Mouse (Mus musculus) urinary bladder, postnatal 14 days (tissue): ENCODE measurements around the gene Slc8b1.

ENCODE experiments used
- DNase-seq: peaks from one replicate; pipeline ENCODE4 v3.0.0; 2021; ENCODE audit warnings: low spot score

Gene Slc8b1

DNA sequence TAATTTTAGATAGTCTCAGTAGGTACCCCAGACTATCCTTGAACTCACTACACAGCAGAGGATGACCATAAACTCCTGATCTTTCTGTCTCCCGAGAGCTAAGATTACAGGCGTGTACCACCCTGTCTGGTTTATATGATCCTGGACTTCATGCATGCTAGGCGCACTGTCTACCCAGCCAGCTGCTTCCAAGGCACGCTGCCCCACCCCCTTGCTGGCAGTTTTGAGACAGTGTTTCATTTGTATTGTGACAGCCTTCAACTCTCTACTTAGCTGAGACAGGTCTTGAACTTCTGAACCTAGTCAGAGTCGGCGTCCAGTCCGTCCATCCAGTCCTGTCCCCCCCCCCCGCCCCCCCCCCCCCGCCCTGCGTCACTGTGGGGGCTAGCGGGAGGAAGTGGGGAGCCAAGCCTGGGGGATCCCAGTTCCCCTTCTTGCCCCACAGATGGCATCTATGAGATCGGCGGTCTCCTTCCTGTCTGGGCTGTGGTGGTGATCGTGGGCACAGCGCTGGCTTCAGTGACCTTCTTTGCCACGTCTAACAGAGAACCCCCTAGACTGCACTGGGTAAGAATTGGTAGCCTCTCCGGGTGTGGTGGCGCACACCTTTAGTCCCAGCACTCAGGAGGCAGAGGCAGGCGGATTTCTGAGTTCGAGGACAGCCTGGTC, 16.5 kb downstream of the Slc8b1 start:
- DNase-seq, result no peak

DNA sequence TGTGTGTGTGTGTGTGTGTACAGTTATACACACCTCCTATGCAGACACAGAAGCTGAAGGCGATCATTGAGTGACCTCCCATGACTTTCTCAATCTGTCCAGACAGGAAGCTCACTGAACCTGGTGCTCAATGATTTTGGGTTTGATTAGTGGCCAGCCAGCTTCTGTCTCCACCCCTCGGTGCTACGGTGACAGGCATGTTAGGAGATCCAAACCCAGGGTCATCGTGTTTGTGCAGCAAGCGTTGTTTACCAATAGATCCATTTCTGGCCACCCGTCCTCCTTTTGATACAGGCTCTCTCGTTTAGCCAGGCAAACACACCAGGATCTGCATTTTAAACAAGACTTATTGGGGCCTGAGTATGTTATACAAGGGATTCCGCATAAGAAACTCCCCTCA, 20.7 kb downstream of the Slc8b1 start:
- DNase-seq, result no peak

DNA sequence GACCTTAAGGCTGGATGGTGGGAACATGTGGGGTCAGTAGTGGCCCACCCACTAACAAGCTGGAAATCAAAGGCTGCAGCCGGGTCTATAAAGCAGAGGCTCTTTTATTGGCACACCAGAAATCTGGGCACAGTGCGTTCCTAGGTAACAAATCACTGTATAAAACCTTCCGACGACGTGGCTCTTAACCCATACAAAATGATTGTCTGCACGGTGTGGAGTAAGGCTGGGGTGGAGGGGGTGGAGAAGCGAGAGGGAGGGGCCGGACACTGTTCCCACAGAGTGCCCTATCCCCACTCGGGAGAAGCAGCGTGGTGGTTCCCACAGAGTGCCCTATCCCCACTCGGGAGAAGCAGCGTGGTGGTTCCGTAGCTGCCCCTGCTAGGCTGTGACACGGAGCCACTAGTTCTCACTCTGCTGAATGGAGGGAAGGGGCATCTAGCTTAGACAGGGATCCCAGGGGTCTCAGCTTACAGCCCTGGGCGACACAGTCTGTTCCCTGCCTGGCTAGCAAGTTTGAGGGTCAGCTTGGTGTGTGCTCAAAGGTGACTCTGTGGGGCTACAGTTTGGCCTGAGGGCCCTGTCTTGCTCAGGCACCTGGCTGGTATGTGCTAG, 23.2 kb downstream of the Slc8b1 start:
- no peak for DNase-seq

DNA sequence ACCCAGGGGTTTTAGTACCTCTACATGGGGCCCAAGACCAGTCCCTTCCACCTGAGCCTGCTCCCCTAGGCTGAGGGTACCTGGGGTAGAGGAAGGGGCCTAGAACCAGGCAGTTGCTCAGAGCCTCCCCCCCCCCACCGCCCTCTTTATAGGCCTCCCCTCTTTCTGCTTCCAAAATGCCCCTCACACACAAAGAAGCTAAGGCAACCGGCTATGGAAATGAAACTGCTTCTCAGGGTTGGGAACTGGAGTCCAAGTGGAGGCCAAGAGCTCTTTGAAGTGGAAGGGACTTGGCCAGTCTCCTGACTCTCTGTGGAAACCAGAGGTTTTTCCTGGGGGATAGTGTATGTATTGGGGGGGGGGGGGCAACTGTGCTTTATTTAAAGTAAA, 23.7 kb downstream of the Slc8b1 start:
- DNase-seq, result no peak

DNA sequence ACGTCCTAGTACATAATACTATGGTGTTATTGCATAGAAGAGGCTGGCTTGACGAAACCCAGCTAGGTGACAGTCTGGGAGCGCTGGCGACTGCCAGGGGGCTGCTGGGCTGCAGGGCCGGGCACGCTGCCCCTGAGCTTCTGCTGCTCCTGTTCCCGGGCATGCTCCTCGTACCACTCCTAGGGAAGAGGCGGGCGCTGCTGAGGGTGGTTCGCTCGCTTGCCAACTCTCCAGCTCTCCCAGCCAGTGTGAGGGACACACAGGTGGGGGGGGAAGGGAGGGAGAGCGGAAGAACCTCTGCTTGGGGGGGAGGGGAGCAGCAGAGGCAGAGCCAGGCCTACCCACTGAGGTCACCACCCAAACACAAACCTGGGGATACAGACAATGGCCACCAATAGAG, 25.1 kb downstream of the Slc8b1 start:
- no peak for DNase-seq

DNA sequence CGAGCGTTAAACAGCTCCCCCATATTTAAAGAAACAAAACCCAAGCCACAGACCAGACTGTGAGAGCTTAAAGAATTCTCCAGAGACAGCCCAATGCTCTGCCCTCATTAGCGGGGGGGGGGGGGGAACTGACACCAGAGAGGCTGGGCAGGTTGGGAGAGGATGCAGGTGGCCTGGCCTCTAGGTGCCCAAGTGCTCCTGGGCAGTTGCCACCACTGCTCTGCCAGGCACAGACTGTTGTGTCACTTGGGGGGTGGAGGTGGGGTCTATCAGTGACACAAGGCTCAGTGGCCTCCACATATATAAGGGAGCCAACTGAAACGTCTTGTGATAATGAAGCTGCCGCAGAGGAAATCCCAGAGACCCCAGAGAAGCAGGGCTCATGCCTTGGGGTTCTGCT, 25.7 kb downstream of the Slc8b1 start:
- DNase-seq, result no peak

DNA sequence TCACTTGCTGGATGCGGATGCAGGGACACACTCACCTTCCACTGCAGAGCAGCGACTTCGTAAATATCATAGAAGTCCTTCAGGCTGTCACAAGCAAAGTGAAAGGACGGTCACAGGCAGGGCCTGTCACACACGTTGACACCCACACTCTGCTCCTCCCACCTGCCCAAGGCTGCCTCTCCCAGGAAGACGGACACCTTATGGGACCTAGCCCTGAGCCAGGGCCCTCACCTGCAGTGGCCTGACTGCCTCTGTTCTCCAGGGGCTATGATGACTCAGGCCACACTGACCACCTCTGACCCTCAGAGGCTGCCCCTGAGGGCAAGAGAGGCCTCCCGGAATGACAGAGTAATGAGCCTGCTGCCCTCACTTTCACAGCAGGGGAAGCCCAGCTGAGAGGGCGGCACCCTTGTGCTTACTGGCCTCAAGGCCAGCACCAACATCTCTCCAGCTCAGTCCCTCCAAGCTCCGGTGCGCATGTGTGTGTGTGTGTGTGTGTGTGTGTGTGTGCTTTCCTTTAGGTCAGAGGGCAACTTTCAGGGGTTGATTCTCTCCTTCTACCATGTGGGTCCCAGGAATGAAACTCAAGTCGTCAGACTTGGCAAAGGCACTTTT, 37.4 kb downstream of the Slc8b1 start:
- DNase-seq, result no peak

DNA sequence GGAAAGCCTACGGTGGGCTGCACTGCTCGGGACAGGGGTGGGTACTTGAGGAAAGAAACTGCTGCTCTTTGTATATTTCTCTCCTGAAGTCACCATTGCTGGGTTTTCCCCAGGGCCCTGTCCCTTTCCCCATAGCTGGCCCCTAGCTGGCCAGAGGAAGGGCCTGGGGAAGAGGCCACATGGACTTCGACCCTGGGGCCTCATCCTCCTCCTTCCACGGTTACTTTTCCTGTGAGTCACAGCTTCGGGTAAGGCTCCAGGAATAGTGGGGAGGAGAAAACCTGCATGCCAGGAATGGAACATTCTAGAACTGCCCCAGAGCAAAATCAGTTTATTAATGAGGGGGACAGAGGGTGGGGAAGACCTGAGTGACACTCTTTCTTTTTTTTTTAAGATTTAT, 39.2 kb downstream of the Slc8b1 start:
- no peak for DNase-seq

DNA sequence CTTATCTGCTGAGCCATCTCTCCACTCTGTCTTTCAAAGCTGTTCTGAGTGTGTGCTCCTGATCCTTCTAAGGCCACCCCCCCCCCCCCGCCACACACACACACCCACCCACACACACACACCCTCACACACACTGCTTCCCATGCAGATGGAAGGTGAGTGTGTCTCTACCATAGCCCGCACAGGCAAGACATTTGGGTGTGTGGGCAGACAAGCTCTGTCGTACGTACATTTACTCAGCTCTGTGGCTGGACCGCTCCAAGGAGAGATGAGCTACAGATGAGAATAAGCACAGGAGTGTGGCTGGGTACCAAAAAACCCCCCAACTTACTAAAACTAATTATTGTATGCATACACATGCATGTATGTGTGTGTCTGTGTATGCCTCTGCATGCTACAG, 39.7 kb downstream of the Slc8b1 start:
- DNase-seq, result no peak

DNA sequence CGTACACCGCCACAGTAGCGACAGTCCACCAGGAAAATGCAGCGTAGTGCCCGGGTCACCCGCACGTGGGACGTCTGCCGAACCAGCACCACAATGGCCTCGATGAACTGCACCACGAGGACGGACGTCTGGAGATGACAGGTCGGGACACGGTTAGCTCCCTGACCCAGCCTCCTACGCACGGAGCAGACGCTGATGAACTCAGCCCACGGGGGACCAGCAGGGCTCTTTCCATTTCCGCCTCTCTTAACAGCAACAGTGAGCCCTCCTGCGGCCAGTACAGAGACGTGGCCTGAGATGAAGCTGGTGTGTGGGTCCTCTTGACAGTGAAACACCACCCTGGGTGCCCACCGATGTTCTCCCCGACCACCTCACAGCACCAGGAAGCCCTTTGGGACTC, 44.9 kb downstream of the Slc8b1 start:
- DNase-seq, result no peak

DNA sequence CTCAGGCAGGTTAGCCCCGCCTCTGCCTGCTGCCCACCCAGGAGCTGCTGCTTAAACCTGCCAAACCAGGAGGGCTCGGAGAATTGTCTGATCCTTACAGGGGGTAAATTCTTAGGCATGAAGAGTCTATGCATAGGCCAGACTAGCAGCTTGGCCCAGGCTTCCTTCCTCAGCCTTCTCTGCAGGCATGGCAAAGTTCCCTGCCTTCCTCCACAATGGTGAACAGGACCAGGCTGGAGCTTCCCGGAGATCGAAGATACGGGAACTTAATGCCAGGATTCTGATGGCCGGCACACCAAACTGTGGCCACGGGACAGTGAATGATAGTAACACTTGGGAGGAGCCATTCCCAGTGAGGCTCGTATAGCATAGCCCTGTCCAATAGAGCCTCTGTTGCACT, 47.1 kb downstream of the Slc8b1 start:
- DNase-seq, result no peak

DNA sequence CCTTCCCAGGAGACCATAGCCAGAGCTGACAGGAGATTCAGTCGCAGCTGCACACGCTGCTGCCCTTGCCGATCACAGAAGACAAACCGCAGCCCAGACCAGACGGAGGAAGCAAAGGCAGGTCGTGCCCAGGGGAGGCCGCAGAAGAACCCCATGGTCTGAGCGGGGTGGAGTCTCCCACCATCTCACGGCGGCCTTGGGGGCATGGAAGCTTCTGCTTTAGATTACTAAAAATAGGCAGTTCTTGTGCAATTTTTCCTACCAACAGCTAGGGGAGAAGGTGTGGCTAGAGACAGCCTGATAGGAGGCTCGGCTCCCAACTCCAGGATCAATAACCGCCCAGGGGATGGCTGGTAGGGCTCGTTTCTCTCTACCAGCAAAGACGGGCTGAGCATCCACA, 47.8 kb downstream of the Slc8b1 start:
- DNase-seq, result no peak

DNA sequence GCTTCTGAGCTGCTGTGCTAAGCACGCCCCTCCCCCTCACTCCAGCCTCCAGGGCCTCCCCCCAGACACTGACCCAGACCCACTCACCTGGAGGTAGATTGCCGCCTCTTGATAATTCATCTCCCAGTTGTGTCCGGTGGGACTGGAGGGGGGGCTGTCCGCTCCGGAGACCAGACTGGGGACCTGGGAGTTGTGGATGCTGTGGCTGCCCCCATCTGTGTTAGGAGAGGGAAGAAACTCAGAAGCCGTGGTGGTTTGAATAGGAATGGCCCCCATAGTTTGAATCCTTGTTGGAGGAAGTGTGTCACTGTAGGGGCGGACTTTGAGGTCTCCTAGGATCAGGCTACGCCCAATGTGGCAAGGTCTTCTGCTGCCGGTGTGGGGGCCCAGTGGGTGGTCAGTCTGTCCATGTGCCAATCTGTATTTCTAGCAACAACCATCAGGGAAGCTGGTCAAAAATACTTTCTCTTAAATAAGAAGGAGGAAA, 49.2 kb downstream of the Slc8b1 start:
- DNase-seq, result no peak

DNA sequence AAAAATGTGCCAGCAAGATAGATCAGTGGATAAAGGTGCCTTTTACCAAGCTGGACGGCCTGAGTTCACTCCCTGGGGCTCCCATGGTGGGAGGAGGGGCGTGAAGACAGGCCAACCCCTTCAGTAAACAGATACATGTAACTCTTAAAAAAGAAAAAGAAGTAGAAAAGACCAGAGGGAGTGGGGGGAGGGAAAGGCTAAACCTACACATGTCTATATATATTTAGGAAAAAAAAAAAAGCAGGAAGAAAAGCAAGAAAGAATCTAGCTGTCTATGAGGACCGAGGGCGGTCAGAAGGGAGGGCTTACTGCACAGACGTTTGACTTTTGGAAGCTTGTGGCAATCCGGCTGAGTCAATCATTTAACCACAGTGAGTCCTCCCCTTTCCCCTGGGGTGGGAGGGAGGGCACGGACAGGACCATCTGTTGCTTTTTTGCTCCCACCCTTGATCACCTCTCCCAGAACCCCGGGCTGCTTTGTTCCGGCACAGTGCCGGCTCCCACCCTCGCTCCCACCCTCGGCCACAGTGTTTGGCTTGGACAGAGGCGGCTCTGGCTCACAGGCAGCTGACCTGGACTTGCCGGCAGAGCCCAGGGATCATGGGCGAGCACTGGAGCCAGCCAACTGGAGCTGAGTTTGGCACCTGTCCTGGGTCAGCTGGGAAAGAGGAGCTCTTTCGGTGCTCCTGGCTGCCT, 49.8 kb downstream of the Slc8b1 start:
- DNase-seq, result peak; percentile 66

DNA sequence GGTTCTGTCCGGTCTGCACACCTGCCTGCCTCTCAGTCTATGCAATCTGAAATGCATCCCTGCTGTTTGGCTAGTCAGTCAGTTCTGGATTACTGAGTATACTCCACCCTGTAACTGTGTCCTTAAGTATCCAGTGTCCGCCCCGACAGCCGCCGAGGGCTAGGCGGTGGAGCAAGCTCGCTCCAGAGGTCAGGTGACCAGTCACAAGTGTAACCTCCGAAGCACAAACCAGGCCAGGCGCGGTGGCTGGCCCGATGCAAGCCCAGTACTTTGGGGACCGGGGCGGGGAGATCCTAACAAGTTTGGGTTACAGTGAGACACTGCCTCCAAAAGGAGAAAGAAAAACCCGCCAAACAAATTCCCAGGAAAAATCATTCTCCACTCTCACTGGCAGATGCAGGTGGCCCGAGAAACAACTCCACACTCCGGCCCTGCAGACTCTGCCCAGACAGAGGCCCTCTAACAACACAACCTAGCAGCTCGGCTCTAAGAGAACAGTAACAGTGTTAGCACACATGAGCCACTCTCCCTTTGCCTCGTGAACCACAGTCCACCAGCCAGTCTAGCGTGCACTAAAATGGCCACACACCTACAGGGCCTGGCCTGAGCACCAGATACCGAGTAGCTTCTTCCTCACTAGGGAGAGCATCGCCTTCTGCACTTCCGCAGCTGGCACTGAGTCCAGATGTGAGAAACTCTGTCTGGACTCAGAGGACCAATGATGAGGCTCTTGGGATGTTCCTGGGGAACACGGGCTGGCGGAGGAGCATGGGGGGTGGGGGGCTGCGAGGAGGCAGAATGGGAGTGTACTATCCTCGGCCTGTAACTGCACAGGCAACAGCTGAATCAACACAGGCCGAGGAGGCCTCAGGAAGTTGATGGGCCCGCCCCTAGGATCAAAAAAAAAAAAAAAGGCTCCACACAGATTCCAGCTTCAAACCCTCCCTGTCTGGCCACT, 52.3 kb downstream of the Slc8b1 start:
- DNase-seq, result peak; percentile 60

DNA sequence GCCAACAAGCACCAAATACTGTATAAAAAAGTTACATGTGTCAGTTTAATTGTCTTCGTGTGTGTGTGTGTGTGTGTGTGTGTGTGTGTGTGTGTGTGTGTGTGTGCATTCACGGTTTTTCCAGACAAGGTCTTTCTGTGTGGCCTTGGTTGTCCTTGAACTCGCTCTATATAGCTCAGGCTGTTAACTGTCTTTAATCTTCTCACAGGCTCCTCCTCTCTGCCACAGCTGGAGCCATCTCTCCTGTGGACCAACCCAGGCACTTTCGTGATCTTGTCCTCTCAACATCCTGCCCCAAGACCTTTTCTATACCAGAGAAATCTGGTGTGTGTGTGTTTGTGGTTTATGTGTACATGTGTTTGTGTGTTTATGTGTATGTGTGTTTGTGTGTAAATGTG, 52.9 kb downstream of the Slc8b1 start:
- DNase-seq, result no peak

DNA sequence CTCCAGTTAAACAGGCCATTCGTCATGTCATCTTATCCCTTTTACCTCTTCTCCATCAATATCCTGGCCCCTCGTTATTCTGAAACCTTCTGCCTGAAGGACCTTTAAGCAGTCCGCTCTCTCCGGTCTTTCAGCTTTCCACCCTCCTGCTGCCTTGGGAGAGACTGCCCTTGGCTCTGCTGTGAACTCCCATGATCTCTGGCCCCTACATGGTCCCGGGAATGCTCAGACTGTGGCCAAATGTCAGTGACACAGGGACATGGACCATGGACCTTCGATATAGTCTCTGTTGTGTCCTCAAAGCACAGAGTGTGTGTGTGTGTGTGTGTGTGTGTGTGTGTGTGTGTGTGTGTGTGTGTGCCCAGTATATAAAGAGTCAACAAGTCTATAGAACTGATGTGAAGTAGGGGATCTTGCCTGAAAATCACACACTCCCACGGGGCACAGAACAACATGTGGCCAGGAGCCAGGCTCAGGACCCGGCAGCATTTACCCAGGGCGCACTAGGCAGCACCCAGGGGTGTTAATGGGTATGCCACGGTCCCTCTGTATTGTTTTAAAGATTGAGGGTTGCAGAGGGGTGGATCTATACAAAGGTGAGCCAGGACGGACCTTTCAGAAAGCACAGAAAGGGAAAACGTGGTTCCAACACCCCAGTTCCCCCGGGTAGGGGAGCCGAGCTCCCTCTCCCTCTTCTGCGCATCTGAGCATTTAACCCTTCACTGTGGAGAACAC, 54.4 kb downstream of the Slc8b1 start:
- DNase-seq, result no peak

DNA sequence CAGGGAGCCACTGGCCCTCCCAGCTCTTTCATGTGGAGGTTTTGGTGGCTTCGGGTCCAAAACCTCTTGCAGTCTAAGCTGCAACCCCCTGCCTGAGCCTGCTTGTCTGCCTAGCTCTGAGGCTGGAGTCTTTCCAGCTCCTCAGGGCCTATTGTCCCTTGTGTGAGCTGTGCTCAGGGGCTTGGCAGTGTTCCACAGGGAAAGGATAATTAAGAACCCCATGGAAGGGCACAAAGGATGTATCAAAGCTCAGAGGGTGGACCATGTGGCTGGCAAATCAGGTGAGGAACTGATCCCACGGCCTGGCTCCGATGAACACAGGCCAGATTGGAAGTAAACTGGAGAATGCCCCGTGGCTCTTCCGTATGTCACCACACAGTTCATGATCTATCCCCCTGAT, 55.1 kb downstream of the Slc8b1 start:
- DNase-seq, result no peak

DNA sequence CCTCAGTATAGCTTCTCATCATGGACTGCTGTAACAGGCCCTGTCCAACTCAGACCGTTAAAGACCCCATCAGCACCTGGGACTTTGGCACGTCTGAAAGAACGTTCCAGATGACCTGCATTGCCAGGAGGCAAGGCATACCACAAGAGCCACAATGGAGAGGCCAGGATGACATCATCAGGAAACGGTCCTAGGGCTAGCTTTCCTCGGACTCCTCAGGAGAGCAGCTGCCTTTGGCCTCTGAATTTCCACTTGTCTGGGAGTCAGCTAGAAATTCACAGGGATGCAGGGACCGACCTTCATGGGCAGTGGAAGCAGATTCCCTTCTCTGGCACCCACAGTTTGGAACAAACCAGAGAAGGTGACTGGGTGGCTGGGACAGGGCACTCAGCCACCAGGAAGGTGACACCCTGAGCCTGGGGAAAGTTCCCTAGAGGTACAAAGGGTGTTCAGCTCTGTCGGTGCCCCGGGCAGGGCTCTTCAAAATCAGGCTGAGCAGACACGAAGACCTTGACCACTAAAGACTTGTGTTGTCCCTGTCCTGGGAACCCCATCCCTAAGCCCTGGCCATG, 55.8 kb downstream of the Slc8b1 start:
- DNase-seq, result no peak

DNA sequence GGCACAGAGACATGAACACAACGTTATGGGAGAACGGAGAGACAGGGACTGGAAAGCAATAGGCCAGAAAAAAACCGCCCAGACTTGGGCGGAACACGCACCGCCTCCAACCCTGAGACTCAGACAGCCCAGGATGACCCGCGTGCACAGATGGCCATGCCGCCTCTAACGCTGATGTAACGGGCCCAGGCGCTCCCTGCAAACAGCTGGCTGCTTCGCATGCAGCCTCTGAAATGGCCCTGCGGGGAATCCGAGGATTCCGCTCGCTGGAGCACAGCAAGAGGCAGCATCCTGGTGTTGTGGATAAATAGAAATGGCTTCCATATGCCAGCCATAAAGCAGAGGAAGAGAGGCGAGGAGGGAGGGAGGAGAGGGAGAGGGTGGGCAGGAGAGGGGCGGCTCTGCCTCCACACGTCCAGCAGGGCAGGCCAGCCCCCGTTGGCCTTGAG, 56.3 kb downstream of the Slc8b1 start:
- peak; percentile 62 for DNase-seq

DNA sequence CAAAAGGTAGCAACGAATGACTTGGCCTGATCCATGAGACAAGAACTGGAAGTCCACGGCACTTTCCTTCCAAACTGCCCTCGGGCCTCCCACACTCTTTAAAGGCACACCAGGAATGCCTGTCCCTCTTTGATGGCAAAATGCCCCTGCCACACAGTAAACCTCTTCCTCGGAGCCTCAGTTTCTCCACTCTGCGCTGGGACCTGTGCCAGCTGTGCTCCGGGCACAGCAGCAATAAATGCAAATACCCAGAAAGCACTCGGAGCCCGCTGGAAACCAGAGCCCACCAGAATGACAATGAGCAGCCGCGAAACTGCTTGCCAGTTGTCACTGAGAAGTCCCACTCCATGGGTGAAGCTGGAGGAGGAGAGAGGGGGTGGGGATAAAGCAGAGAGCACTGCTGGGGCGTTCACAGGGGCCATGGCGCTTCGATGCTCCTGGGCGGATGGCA, 56.8 kb downstream of the Slc8b1 start:
- no peak for DNase-seq
